Comparison of ENCODE assay signal across 24 mouse cellular contexts in genomic region chr13:92053001-92053400, GRCm38 (mm10).
DNase-seq lines count a peak whose midpoint lies in the region; ATAC-seq lines count a peak whose summit lies in the region.
"Had no signal": no experiment of that assay in that cellular context is flagged by ENCODE, and none has a peak within 500 bp of the region (broad histone marks: within the 10 kb centered on the region; RNA-seq: fewer than 3 reads in every experiment).

No protein-coding gene starts in this region.

- H3K36me3 ChIP-seq in forebrain, embryonic 15.5 days = no peaks in the 10 kb centered on the region
- H3K36me3 ChIP-seq: heart, embryonic 10.5 days; heart, embryonic 13.5 days; hindbrain, embryonic 12.5 days; hindbrain, embryonic 15.5 days had no signal

- DNase-seq in frontal cortex, postnatal 25 days (ENCODE audit: low spot score in 2 of 2) = no peak
- peak; percentile 10 for DNase-seq in lung, postnatal 10 days
- DNase-seq in lung, postnatal 36 days = no peak
- no peak for DNase-seq in urinary bladder, postnatal 14 days (ENCODE audit: low spot score)
- DNase-seq: adrenal gland, adult 2 months; adrenal gland, postnatal 14 days; B cell, adult 2 months; cerebellum, adult 11 months; cerebellum, adult 2 months; cerebellum, adult 9-11 months; cerebellum, postnatal 25 days; gastrocnemius, postnatal 25 days; heart, adult 2 months; heart, postnatal 14 days; heart, postnatal 4 days had no signal

- no peaks in the 10 kb centered on the region for H3K27me3 ChIP-seq in forebrain, embryonic 15.5 days
- H3K27me3 ChIP-seq: heart, embryonic 13.5 days; hindbrain, embryonic 12.5 days; hindbrain, embryonic 15.5 days had no signal

- ATAC-seq in frontal cortex, adult (ENCODE audit: low TSS enrichment) = peak; percentile 45
- peak; percentile 21 to 22; a peak in 1 of 4 replicates for ATAC-seq in hematopoietic stem cell, adult 5-6 weeks (replicated peaks in 1 of 2; ENCODE audit: insufficient read depth in 1 of 2, low FRiP score in 2 of 2, low TSS enrichment in 1 of 2, low read depth in 1 of 2, poor library complexity in 2 of 2, severe bottlenecking in 2 of 2)
- ATAC-seq in monocyte, adult 5-6 weeks (replicated peaks; ENCODE audit: insufficient number of reproducible peaks, low FRiP score, low TSS enrichment, poor library complexity, severe bottlenecking) = peak; percentile 47
- ATAC-seq in forebrain, embryonic 15.5 days (replicated peaks) = no peak
- ATAC-seq: forebrain, embryonic 14.5 days had no signal

- H3K9me3 ChIP-seq in forebrain, embryonic 15.5 days = no peaks in the 10 kb centered on the region
- H3K9me3 ChIP-seq: heart, embryonic 10.5 days; heart, embryonic 13.5 days; hindbrain, embryonic 12.5 days; hindbrain, embryonic 15.5 days had no signal

- no peak overlapping the region for H3K4me3 ChIP-seq in forebrain, embryonic 15.5 days
- H3K4me3 ChIP-seq: heart, adult 2 months; heart, embryonic 10.5 days; heart, embryonic 13.5 days; hindbrain, embryonic 12.5 days; hindbrain, embryonic 15.5 days had no signal

- H3K4me1 ChIP-seq in forebrain, embryonic 15.5 days = no peaks in the 10 kb centered on the region
- H3K4me1 ChIP-seq: heart, embryonic 10.5 days; heart, embryonic 13.5 days; hindbrain, embryonic 12.5 days; hindbrain, embryonic 15.5 days had no signal

- H3K4me2 ChIP-seq in forebrain, embryonic 15.5 days (replicated peaks) = no peak overlapping the region
- H3K4me2 ChIP-seq: heart, embryonic 13.5 days; hindbrain, embryonic 12.5 days; hindbrain, embryonic 15.5 days had no signal

- H3K9ac ChIP-seq in forebrain, embryonic 15.5 days (replicated peaks) = no peak overlapping the region
- H3K9ac ChIP-seq: heart, embryonic 13.5 days; hindbrain, embryonic 12.5 days; hindbrain, embryonic 15.5 days had no signal

- H3K27ac ChIP-seq in forebrain, embryonic 15.5 days (replicated peaks) = no peak overlapping the region
- H3K27ac ChIP-seq: heart, adult 2 months; heart, embryonic 10.5 days; heart, embryonic 13.5 days; hindbrain, embryonic 12.5 days; hindbrain, embryonic 15.5 days had no signal

- 82% methylated on average over 3 of the region's 3 CpGs for WGBS in forebrain, embryonic 15.5 days
